Mouse (Mus musculus): ENCODE results near the gene Sec13. TPM values are rescaled to one million over a fixed set of nuclear protein-coding genes. Genes with fewer than 3 reads are reported as not detected.

Gene Sec13
- polyA plus RNA-seq (2012; rRNA removed) = 136 and 247 TPM in 2 replicates

DNA sequence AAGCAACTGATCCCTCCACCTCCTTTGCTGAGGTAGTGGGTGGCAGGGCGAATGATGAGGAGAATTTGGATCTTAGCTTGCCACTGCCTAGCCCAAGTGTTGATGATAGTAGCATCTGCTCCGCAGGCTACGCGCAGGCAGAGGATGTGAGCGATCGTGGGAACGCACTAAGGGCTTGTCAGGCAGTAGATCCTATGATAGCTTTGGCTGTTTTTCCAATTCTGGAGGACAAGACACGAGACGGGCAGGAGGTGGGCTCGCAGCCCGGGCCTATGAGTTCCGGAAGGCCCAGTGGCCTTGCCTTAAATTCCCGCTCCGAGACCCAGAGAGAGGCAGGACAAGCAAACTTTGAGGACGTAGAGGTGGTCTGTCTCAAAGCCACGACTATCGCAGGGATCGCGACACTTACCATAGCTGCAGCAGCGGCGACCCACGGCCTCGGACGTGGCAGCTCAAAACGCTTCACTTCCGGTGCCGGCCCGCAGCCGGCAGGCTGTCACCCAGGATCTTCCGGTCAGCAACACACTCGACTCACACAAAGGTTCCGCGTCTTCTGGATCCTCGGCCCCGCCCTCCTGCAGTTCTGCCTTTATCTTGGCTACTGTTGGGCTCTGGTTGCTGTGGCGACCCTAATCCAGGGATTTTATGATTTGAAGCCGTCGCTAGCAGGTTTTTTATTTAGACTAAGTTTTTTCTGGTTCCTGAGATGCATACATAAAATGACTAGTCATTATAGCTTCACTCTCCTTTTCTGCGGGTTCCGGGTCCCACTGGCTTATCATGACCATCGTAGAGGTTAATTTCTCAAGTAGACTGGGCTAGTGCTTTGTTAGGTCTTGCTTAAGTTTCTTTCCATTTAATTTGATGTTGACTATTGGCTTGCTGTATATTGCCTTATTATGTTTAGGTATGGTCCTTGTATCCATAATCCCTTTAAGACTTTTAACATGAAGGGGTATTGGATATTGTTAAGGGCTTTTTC is at the start of gene Sec13:
Gene Sec13, minus strand, starts transcription at position 508 of the 982 bp plus-strand sequence.

GRCm38 (mm10) chr6:113719878-113720277 is 20.7 kb downstream of the Sec13 start, which contains the start of gene Ghrl:
Gene Ghrl, minus strand, starts transcription at chr6:113719880.

GRCm38 (mm10) chr6:113696582-113697221 is 43.8 kb downstream of the Sec13 start, which contains the start of gene Tatdn2:
Gene Tatdn2, plus strand, starts transcription at chr6:113697050.

Other genes with a start within 250 kb of the Sec13 start
- 1.3 and 1.7 TPM in 2 replicates for gene Prrt3, start 238.8 kb downstream of the Sec13 start, polyA plus RNA-seq (2012; rRNA removed)
- gene Emc3, start 209.1 kb downstream of the Sec13 start, polyA plus RNA-seq (2012; rRNA removed) = 27.6 and 47.2 TPM in 2 replicates
- 16.9 and 20.6 TPM in 2 replicates for gene Fancd2, start 209.1 kb downstream of the Sec13 start, polyA plus RNA-seq (2012; rRNA removed)
- gene Fancd2os, start 140.0 kb downstream of the Sec13 start, polyA plus RNA-seq (2012; rRNA removed) = 0.07 TPM in 1 of 2 replicates, not detected in the other
- gene Brk1, start 136.0 kb downstream of the Sec13 start, polyA plus RNA-seq (2012; rRNA removed) = 189 and 208 TPM in 2 replicates
- 33.9 and 52.3 TPM in 2 replicates for gene Vhl, start 116.8 kb downstream of the Sec13 start, polyA plus RNA-seq (2012; rRNA removed)
- gene Irak2, start 102.3 kb downstream of the Sec13 start, polyA plus RNA-seq (2012; rRNA removed) = 6.1 and 10.3 TPM in 2 replicates
- 23.7 and 28.2 TPM in 2 replicates for gene Tatdn2, start 43.7 kb downstream of the Sec13 start, polyA plus RNA-seq (2012; rRNA removed)
- gene Ghrl, start 20.9 kb downstream of the Sec13 start, polyA plus RNA-seq (2012; rRNA removed) = 0.62 and 0.71 TPM in 2 replicates

All from central nervous system, embryonic 11.5 days (tissue).